Mouse (Mus musculus) liver, postnatal 0 days (tissue): ENCODE results near the gene Qrich2. TPM values are rescaled to one million over a fixed set of nuclear protein-coding genes. Genes with fewer than 3 reads are reported as not detected.
"Not testable (repeated sequence)": the region's sequence is repeated elsewhere in the genome, so short reads cannot be mapped to it uniquely, and the experiment has no call there.

ENCODE experiments used
- ATAC-seq: fragments of 200-750 bp; cut with Nextera tagmentation; 2 replicates; pipeline ENCODE4 v1.8.0; 2017; ENCODE audit warnings: mild to moderate bottlenecking, moderate library complexity
- DNase-seq: peaks from one replicate; pipeline ENCODE4 v3.0.0-alpha.2; 2016
- H3K27ac ChIP-seq: fragments of 300-500 bp; sonication (generic); 2 replicates; pipeline ENCODE4 v1.5.1; 2014; ENCODE audit warnings: antibody characterized with exemption, moderate library complexity, mild to moderate bottlenecking, low read depth
- H3K27me3 ChIP-seq: fragments of 300-500 bp; sonication (generic); 2 replicates; pipeline ENCODE4 v1.6.1; 2014; ENCODE audit warnings: low read length, control low read depth, mixed read lengths; ENCODE audit not compliant: insufficient read depth
- H3K36me3 ChIP-seq: fragments of 300-500 bp; sonication (generic); replicated peaks from 2 replicates; pipeline ENCODE4 v1.6.1; 2014; ENCODE audit warnings: mild to moderate bottlenecking, control low read depth, low read length, moderate library complexity, mixed read lengths; ENCODE audit not compliant: insufficient read depth
- H3K4me1 ChIP-seq: fragments of 300-500 bp; sonication (generic); 2 replicates; pipeline ENCODE4 v1.6.1; 2014; ENCODE audit warnings: antibody characterized with exemption, mild to moderate bottlenecking, control low read depth; ENCODE audit not compliant: insufficient read depth
- H3K4me2 ChIP-seq: fragments of 300-500 bp; sonication (generic); 2 replicates; pipeline ENCODE4 v1.6.1; 2014; ENCODE audit warnings: low read depth, mild to moderate bottlenecking, low read length, moderate library complexity, mixed read lengths
- H3K4me3 ChIP-seq: fragments of 300-500 bp; sonication (generic); 2 replicates; pipeline ENCODE4 v1.5.1; 2014; ENCODE audit warnings: low read depth, low read length
- H3K9ac ChIP-seq: fragments of 300-500 bp; sonication (generic); replicated peaks from 2 replicates; pipeline ENCODE4 v1.6.1; 2014; ENCODE audit warnings: mild to moderate bottlenecking, moderate library complexity
- H3K9me3 ChIP-seq: fragments of 300-500 bp; sonication (generic); 2 replicates; pipeline ENCODE4 v1.6.1; 2016; ENCODE audit warnings: mild to moderate bottlenecking, control low read depth, low read length, mixed read lengths
- CTCF ChIP-seq: sonication (generic); IDR thresholded peaks from 2 replicates; pipeline ENCODE4 v1.5.1; 2016; ENCODE audit warnings: antibody characterized with exemption, low read depth
- EP300 ChIP-seq: IDR thresholded peaks from 2 replicates; pipeline ENCODE4 v1.6.1; 2016; ENCODE audit warnings: antibody characterized with exemption, low read depth, mild to moderate bottlenecking
- WGBS: fragments of 180-500 bp; shearing (Covaris S2); extraction: QIAGEN DNeasy Blood & Tissue Kit; methylation state at CpG from one replicate; pipeline ENCODE4 v1.1.7; 2014; ENCODE audit not compliant: insufficient replicate concordance; 5-methylcytosine and 5-hydroxymethylcytosine counted together
- polyA plus RNA-seq: library from polyadenylated mRNA; unstranded; fragments of >200 nt; fragmentation: Nextera tagmentation; extraction: Ambion mirVana; gene quantifications from 2 replicates; pipeline ENCODE4 v1.2.1, GENCODE M21; 2015

Gene Qrich2
- polyA plus RNA-seq, 1 experiment from 2014 or later, result not detected

DNA sequence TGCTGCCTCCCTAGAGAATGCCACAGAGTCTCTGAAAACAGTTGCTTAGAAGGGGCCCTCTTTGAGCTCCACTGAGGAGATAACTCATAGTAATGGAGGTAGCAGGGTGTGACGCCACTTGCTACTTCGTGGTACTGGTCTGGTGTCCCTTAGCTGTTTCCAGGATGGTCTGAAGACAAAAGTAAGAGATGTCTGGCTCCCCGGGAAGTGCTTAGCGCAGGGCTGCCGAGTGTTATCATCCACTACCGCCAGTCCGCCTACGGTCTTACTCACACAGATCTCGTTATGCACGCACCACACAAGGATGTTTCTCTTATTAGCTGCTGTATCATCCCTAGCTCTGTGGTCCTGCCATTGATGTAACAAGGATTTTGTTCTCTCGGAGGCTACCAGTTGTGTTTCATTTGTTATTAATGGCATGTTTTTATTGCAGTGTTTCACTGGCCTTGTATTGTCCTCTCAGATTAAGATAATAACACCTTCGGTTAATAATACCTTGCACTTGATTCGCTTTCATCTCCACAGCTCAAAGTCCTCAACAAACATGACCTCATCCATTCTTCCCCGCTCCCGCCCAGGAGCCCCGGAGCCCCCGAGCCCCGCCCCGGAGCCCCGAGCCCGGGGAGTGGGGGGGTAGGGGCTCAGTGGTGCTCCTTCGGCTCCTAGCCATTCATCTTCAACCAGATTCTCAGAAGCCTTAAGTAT is 35.2 kb downstream of the Qrich2 start:
- ATAC-seq, result no peak
- Histone ChIP-seq H3K27ac (no peak overlapping the region), H3K9me3 (no peaks in the 10 kb centered on the region), H3K4me2 (peak overlapping the region; percentile 31), H3K9ac (0 out of 2 replicates have a peak overlapping the region, but pooled peaks have one; percentile 34), H3K4me3 (peak overlapping the region; percentile 22; the same call in 1 of the 2 replicates), H3K4me1 (peaks cover 43% of the 10 kb centered on the region), H3K36me3 (peaks cover 10% of the 10 kb centered on the region), H3K27me3 (no peaks in the 10 kb centered on the region)
- no peak for DNase-seq
- TF ChIP-seq CTCF (no peak), EP300 (no peak)
- WGBS, result 35% methylated on average over 22 of the region's 22 CpGs

DNA sequence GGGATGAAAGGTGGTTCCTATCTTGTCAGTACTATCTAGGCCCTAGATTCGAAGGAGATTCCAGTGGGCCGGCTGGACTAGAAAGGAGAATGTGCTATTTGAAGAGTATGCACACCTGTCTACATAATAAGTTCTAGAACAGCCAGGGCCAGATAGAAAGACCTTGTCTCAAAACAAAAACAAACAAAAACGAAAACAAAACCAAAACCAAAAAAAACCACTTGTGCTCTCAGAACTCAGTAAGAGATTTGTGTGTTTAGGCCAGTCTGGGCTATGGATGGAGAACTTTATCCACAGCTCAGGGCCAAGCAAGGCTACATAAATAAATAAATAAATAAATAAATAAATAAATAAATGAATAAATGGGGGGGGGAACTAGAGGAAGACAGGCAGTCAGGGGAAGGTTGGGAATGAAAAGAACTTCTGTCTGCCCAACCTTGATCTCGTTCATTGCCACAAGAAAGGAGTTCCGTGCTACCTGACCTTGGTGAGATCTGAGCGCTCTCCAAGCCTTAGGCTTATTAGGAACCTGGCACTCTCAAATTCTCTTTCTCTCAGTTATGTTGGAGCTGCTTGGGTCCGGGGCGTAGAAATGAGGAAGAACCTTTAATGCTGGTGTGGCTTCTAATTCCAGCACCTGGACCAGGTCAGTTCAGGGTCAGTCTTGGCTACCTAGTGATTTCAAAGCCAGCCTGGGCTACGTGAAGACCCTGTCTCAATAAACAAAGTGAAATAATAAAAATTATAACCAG is 36.0 kb downstream of the Qrich2 start:
- DNase-seq (no peak), ATAC-seq (no peak)
- WGBS, result 69% methylated on average over 9 of the region's 9 CpGs
- Histone ChIP-seq H3K36me3 (peaks cover 1% of the 10 kb centered on the region), H3K27me3 (no peaks in the 10 kb centered on the region), H3K4me1 (peaks cover 35% of the 10 kb centered on the region), H3K9ac (no peak overlapping the region; the same call in 1 of the 2 replicates), H3K4me3 (no peak overlapping the region), H3K27ac (0 out of 2 replicates have a peak overlapping the region, but pooled peaks have one; percentile 30), H3K4me2 (peak overlapping the region; percentile 31), H3K9me3 (no peaks in the 10 kb centered on the region)
- no peak for TF ChIP-seq EP300
- no peak for TF ChIP-seq CTCF

DNA sequence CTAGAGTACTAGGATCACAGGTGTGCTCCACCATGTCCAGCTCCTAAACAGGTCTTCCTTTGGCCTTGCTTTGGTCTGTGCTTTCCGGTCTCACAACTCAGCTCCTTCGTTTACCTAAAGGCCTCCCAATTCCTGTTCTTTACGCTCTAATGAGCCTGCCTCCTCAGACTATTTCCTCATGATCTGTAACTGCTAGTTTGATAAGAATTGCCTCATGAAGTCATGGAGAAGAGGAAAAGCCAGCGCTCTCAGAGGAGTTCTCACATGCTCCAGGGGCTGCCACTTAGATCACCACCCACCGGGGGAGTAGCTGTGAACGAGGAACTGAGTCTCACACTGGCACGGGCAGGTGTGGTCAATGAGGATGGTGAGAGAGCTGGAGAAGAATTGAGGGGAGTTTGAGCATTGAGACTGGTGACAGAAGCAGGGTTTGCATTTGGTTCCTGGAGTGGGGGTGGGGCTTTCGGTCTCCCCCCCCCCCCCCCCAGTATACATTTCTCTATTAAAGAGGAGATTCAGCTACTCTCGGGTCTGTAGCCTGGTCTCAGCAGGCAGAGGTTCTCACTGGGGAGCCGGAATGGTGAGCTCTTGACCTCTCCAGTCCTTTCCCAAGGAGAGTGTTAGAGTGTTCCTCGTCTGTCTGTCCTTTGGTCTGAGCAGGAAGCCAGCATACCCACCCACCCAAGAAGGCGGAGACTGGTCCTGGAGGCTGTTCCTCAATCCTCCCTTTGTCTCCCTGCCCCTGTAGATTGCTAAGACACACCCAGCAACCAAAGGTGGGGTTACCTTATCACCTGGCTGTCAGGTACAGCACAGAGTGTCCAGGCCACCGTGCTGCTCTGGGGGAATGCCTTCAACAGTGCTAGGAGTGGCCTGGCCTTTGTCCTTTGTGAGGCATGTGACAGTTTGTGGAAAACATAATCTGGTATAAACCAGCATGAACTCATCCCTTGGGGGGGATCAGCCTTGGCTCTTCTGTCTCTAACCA is 36.9 kb downstream of the Qrich2 start:
- Histone ChIP-seq H3K4me3 (no peak overlapping the region), H3K4me2 (peak overlapping the region; percentile 31), H3K9me3 (no peaks in the 10 kb centered on the region), H3K9ac (peak overlapping the region; percentile 38; the same call in 1 of the 2 replicates), H3K4me1 (peaks cover 37% of the 10 kb centered on the region), H3K36me3 (no peaks in the 10 kb centered on the region), H3K27ac (0 out of 2 replicates have a peak overlapping the region, but pooled peaks have one; percentile 1), H3K27me3 (no peaks in the 10 kb centered on the region)
- 35% methylated on average over 13 of the region's 13 CpGs for WGBS
- DNase-seq (peak; percentile 18), ATAC-seq (no peak)
- TF ChIP-seq CTCF, result no peak
- peak; percentile 7; the same call in 1 of the 2 replicates for TF ChIP-seq EP300

DNA sequence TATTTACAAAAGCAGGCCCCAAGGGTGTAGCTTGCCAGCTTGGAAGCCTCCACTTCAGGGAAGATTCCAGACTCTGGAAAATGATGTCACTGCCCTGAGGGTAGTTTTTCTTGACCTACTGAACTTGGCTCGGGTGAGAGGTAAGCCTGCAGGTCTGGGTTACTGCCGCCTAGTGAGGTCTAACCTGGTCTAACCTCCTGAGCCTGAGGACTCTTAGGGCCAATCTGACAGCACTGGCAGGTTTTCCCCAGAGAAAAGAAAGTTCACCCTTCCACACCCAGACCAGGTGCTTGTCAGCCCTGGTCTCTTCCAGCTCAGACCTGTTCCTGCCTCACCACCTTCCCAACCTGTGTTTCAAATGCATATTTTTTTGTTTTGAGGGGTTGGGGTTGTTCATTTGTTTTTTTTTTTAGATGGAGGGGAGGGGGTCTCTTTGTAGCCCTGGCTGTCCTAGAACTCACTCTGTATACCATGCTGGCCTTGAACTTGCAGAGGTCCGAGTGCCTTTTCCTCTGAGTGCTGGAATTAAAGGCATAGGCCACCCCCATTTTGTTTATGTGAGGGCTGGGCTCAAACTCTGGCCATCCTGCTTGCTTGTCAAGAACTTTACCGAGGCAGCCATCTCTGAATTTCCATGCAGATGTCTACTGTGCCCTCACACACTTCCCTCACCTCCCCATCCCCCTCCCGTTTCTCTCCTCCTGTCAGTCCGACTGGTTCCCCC is 39.0 kb downstream of the Qrich2 start:
- DNase-seq (no peak), ATAC-seq (no peak)
- no peak overlapping the region for H3K27ac ChIP-seq
- no peaks in the 10 kb centered on the region for H3K9me3 ChIP-seq
- H3K4me2 ChIP-seq, result no peak overlapping the region
- H3K27me3 ChIP-seq, result no peaks in the 10 kb centered on the region
- peaks cover 36% of the 10 kb centered on the region for H3K4me1 ChIP-seq
- no peak for TF ChIP-seq CTCF
- 56% methylated on average over 6 of the region's 6 CpGs for WGBS
- H3K36me3 ChIP-seq, result no peaks in the 10 kb centered on the region
- H3K4me3 ChIP-seq, result no peak overlapping the region
- H3K9ac ChIP-seq, result no peak overlapping the region

DNA sequence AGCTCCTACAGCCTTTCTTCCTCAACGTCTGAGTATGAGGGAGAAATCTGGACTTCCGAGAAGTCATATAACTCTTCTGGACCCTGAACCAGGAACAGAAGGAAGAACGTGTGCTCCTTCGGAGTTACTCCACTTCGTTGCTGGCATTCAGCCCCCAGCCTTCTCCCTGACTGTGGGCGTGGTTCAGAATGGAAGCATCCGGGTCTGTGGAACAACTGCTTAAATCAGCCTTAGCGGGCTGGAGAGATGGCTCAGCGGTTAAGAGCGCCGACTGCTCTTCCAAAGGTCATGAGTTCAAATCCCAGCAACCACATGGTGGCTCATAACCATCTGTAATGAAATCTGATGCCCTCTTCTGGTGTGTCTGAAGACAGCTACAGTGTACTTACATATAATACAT is 39.7 kb downstream of the Qrich2 start:
- not testable (repeated sequence) for H3K27ac ChIP-seq, ATAC-seq, H3K9ac ChIP-seq, H3K36me3 ChIP-seq, DNase-seq, H3K27me3 ChIP-seq, H3K4me3 ChIP-seq, H3K4me2 ChIP-seq, H3K9me3 ChIP-seq
- WGBS, result 81% methylated on average over 11 of the region's 11 CpGs
- H3K4me1 ChIP-seq, result peaks cover 34% of the 10 kb centered on the region
